Mouse (Mus musculus) bone marrow, adult 2 months (tissue): ENCODE data around the gene Orc2. TPM values are rescaled to one million over a fixed set of nuclear protein-coding genes. Genes with fewer than 3 reads are reported as not detected.

Experiments
- H3K27ac ChIP-seq: fragments of 200-500 bp; 2 replicates; pipeline ENCODE4 v1.5.1; 2012; ENCODE audit warnings: low read depth, mild to moderate bottlenecking, control low read depth, inconsistent platforms, low read length; ENCODE audit not compliant: control insufficient read depth, poor library complexity, insufficient read depth
- H3K4me1 ChIP-seq: fragments of 200-500 bp; 2 replicates; pipeline ENCODE4 v1.6.1; 2011; ENCODE audit warnings: low read length; ENCODE audit not compliant: control insufficient read depth, insufficient read depth
- H3K4me3 ChIP-seq: fragments of 200-500 bp; replicated peaks from 2 replicates; pipeline ENCODE3; 2011; ENCODE audit warnings: mild to moderate bottlenecking, low read depth, low read length, control low read depth; ENCODE audit not compliant: control insufficient read depth
- CTCF ChIP-seq: fragments of 200-500 bp; IDR thresholded peaks from 2 replicates; pipeline ENCODE4 v1.5.1; 2011; ENCODE audit warnings: low read length, control low read depth; ENCODE audit not compliant: control insufficient read depth, insufficient read depth
- POLR2A ChIP-seq: fragments of 200-500 bp; IDR thresholded peaks from 2 replicates; pipeline ENCODE4 v1.6.1; 2011; ENCODE audit warnings: low read depth, mild to moderate bottlenecking, control low read depth, low read length, borderline replicate concordance; ENCODE audit not compliant: control insufficient read depth
- WGBS: fragments of 180-500 bp; shearing (Covaris S2); methylation state at CpG from one replicate; pipeline ENCODE4 v1.1.7; 2018; 5-methylcytosine and 5-hydroxymethylcytosine counted together
- polyA plus RNA-seq: library from polyadenylated mRNA; stranded (reverse); fragments of >200 nt; gene quantifications from 2 replicates; pipeline ENCODE4 v1.2.4, GENCODE M21; 2011; ENCODE audit warnings: low replicate concordance; ENCODE audit not compliant: missing spikeins, insufficient read depth, insufficient read length

Orc2 gene
- polyA plus RNA-seq, 1 experiment, result 22.6 TPM

DNA sequence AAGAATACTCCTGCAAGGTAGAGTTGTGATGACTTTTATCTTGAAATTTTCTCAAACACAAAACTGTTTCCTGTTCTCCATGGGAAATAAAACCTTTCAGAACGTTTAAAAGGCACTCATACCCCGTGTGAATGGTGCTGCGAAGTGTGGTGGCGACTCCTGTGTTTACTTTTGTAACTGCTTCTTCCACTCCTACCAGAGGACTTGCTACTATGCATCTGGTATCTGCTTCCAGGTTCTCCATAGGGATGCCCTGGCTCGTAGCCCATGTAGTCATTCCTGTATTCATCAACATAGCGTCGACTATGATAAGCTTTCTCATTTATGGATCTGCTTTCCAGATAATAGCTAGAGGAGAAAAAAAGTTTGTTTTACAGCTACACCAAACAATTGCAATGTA, 83.9 kb downstream of the Orc2 start:
- TF ChIP-seq CTCF (no peak), POLR2A (no peak)
- no peak overlapping the region for H3K4me3 ChIP-seq
- WGBS, result 39% methylated on average over 7 of the region's 7 CpGs

GRCm38 (mm10) chr1:58420032-58420431, 84.9 kb downstream of the Orc2 start:
- TF ChIP-seq CTCF (no peak), POLR2A (no peak)
- H3K27ac ChIP-seq, result no peak overlapping the region
- WGBS, result 76% methylated on average over 10 of the region's 10 CpGs
- no peak overlapping the region for H3K4me3 ChIP-seq
- H3K4me1 ChIP-seq, result no peaks in the 10 kb centered on the region; the same call in 1 of the 2 replicates

More for the DNA sequence above, 83.9 kb downstream of the Orc2 start:
- no peaks in the 10 kb centered on the region; the same call in 1 of the 2 replicates for H3K4me1 ChIP-seq
- H3K27ac ChIP-seq, result no peak overlapping the region

GRCm38 (mm10) chr1:58416048-58416447, 88.9 kb downstream of the Orc2 start:
- no peak overlapping the region for H3K4me3 ChIP-seq
- H3K27ac ChIP-seq, result no peak overlapping the region
- WGBS, result 45% methylated on average over 2 of the region's 2 CpGs
- TF ChIP-seq POLR2A (no peak), CTCF (no peak)
- H3K4me1 ChIP-seq, result no peaks in the 10 kb centered on the region; the same call in 1 of the 2 replicates

DNA sequence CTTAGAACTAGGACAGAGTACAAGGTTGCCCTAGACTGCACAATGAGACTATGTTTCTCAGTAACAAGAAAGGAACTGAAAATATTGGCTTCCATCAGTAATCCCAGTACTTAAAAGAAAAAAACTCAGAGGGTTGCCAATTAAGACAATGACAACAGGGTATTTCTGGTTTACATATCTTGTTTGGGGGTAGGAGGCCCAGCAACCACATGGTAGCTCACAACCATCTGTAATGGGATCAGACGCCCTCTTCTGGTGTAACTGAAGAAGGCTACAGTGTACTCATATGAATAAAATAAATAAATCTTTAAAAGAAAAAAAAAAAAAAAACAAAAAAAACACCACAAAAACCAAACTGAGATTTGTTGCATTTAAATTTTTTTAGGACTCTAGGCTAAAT, 89.5 kb downstream of the Orc2 start:
- H3K4me1 ChIP-seq, result no peaks in the 10 kb centered on the region; the same call in 1 of the 2 replicates
- no peak overlapping the region for H3K4me3 ChIP-seq
- H3K27ac ChIP-seq, result no peak overlapping the region
- WGBS, result 28% methylated on average over 1 of the region's 1 CpGs
- TF ChIP-seq POLR2A (no peak), CTCF (no peak)

Other genes starting within 250 kb of the Orc2 start
- not detected in 2 replicates for gene Aox2, start 226.8 kb downstream of the Orc2 start, polyA plus RNA-seq
- gene Bzw1, start 112.2 kb downstream of the Orc2 start, polyA plus RNA-seq, result 46.8 and 85.4 TPM in 2 replicates
- gene Clk1, start 81.0 kb downstream of the Orc2 start, polyA plus RNA-seq, result 144 and 359 TPM in 2 replicates
- gene Nif3l1, start 60.0 kb downstream of the Orc2 start, polyA plus RNA-seq, result 6.0 and 10.0 TPM in 2 replicates
- gene Ppil3, start 59.6 kb downstream of the Orc2 start, polyA plus RNA-seq, result 14.3 and 50.2 TPM in 2 replicates
- gene Fam126b, start 81.2 kb upstream of the Orc2 start, polyA plus RNA-seq, result 4.0 and 6.3 TPM in 2 replicates
- 82.6 and 93.1 TPM in 2 replicates for gene Ndufb3, start 81.3 kb upstream of the Orc2 start, polyA plus RNA-seq
- gene Als2cr12, start 190.9 kb upstream of the Orc2 start, polyA plus RNA-seq, result not detected in 2 replicates
- 32.3 and 72.0 TPM in 2 replicates for gene Cflar, start 206.4 kb upstream of the Orc2 start, polyA plus RNA-seq